Mouse (Mus musculus) neural tube, embryonic 11.5 days (tissue): ENCODE results near the gene Accsl. TPM values are rescaled to one million over a fixed set of nuclear protein-coding genes. Genes with fewer than 3 reads are reported as not detected.

Source experiments
- ATAC-seq: fragments of 200-750 bp; cut with Nextera tagmentation; 2 replicates; pipeline ENCODE4 v1.8.0; 2017; ENCODE audit warnings: moderate number of reproducible peaks, mild to moderate bottlenecking, moderate TSS enrichment, moderate library complexity; ENCODE audit not compliant: insufficient read depth, low FRiP score, low TSS enrichment
- DNase-seq: peaks from one replicate; pipeline ENCODE4 v3.0.0-alpha.2; 2015; ENCODE audit warnings: low spot score
- H3K27ac ChIP-seq: fragments of 300-500 bp; sonication (generic); 2 replicates; pipeline ENCODE4 v1.5.1; 2014; ENCODE audit warnings: low read depth, mild to moderate bottlenecking, low read length
- H3K27me3 ChIP-seq: fragments of 300-500 bp; sonication (generic); 2 replicates; pipeline ENCODE4 v1.6.1; 2014; ENCODE audit warnings: mild to moderate bottlenecking, low read length, mixed read lengths; ENCODE audit not compliant: control insufficient read depth, insufficient read depth
- H3K36me3 ChIP-seq: fragments of 300-500 bp; sonication (generic); 2 replicates; pipeline ENCODE4 v1.6.1; 2014; ENCODE audit warnings: mild to moderate bottlenecking, low read length, moderate library complexity, mixed read lengths; ENCODE audit not compliant: control insufficient read depth, insufficient read depth
- H3K4me1 ChIP-seq: fragments of 300-500 bp; sonication (generic); 2 replicates; pipeline ENCODE4 v1.6.1; 2014; ENCODE audit warnings: low read length, mixed read lengths; ENCODE audit not compliant: control insufficient read depth, insufficient read depth
- H3K4me2 ChIP-seq: fragments of 300-500 bp; sonication (generic); 2 replicates; pipeline ENCODE4 v1.6.1; 2014; ENCODE audit warnings: low read depth, mild to moderate bottlenecking, moderate library complexity
- H3K4me3 ChIP-seq: fragments of 300-500 bp; sonication (generic); 2 replicates; pipeline ENCODE4 v1.5.1; 2014; ENCODE audit warnings: low read depth, low read length
- H3K9ac ChIP-seq: fragments of 300-500 bp; sonication (generic); 2 replicates; pipeline ENCODE4 v1.6.1; 2014; ENCODE audit warnings: mild to moderate bottlenecking, low read length
- H3K9me3 ChIP-seq: fragments of 300-500 bp; sonication (generic); 2 replicates; pipeline ENCODE4 v1.6.1; 2016; ENCODE audit warnings: low read length; ENCODE audit not compliant: control insufficient read depth
- WGBS: fragments of 180-500 bp; shearing (Covaris S2); extraction: QIAGEN DNeasy Blood & Tissue Kit; methylation state at CpG from one replicate; pipeline ENCODE4 v1.1.7; 2014; 5-methylcytosine and 5-hydroxymethylcytosine counted together
- polyA plus RNA-seq: library from polyadenylated mRNA; unstranded; fragments of >200 nt; fragmentation: Nextera tagmentation; extraction: Ambion mirVana; gene quantifications from 2 replicates; pipeline ENCODE4 v1.2.1, GENCODE M21; 2014

The Accsl gene
- polyA plus RNA-seq, 1 experiment from 2014 or later: not detected

- Histone ChIP-seq H3K27me3 (no peaks in the 10 kb centered on the region), H3K9me3 (no peaks in the 10 kb centered on the region), H3K4me3 (no peak overlapping the region), H3K4me1 (peaks cover 4% of the 10 kb centered on the region; the same call in 1 of the 2 replicates), H3K4me2 (no peak overlapping the region), H3K9ac (no peak overlapping the region), H3K27ac (no peak overlapping the region), H3K36me3 (no peaks in the 10 kb centered on the region)
- ATAC-seq (no peak), DNase-seq (no peak)
- 87% methylated on average over 4 of the region's 4 CpGs for WGBS
These were observed 2.5 kb upstream of the Accsl start for GRCm38 (mm10) chr2:93871411-93871925.

- no peak overlapping the region for H3K4me3 ChIP-seq
- peaks cover 4% of the 10 kb centered on the region; the same call in 1 of the 2 replicates for H3K4me1 ChIP-seq
- no peak overlapping the region for H3K9ac ChIP-seq
- H3K27me3 ChIP-seq: no peaks in the 10 kb centered on the region
- DNase-seq: peak; percentile 71
- H3K27ac ChIP-seq: no peak overlapping the region
- H3K36me3 ChIP-seq: no peaks in the 10 kb centered on the region
- no peaks in the 10 kb centered on the region for H3K9me3 ChIP-seq
- WGBS: 43% methylated on average over 4 of the region's 4 CpGs
- no peak overlapping the region for H3K4me2 ChIP-seq
- ATAC-seq: peak; percentile 70; the same call in 1 of the 2 replicates
These were observed 1.9 kb upstream of the Accsl start for GRCm38 (mm10) chr2:93870842-93871241.

GRCm38 (mm10) chr2:93868566-93868965 lies 391 bp downstream of the Accsl start:
- Histone ChIP-seq H3K36me3 (no peaks in the 10 kb centered on the region), H3K4me1 (peaks cover 2% of the 10 kb centered on the region; the same call in 1 of the 2 replicates), H3K4me3 (no peak overlapping the region), H3K9ac (no peak overlapping the region), H3K9me3 (no peaks in the 10 kb centered on the region), H3K27me3 (no peaks in the 10 kb centered on the region), H3K4me2 (no peak overlapping the region), H3K27ac (no peak overlapping the region)
- ATAC-seq (no peak), DNase-seq (no peak)
- WGBS: 86% methylated on average over 11 of the region's 11 CpGs

- WGBS: 66% methylated on average over 4 of the region's 4 CpGs
- H3K4me2 ChIP-seq: no peak overlapping the region
- no peaks in the 10 kb centered on the region for H3K36me3 ChIP-seq
- H3K27me3 ChIP-seq: no peaks in the 10 kb centered on the region
- H3K4me3 ChIP-seq: no peak overlapping the region
- ATAC-seq: no peak
- no peaks in the 10 kb centered on the region for H3K4me1 ChIP-seq
- H3K27ac ChIP-seq: no peak overlapping the region
- H3K9ac ChIP-seq: no peak overlapping the region
- no peaks in the 10 kb centered on the region for H3K9me3 ChIP-seq
- no peak for DNase-seq
These were observed 5.7 kb downstream of the Accsl start for GRCm38 (mm10) chr2:93863229-93863628.

- 74% methylated on average over 12 of the region's 12 CpGs for WGBS
- Histone ChIP-seq H3K9ac (no peak overlapping the region), H3K9me3 (no peaks in the 10 kb centered on the region), H3K4me3 (no peak overlapping the region), H3K36me3 (no peaks in the 10 kb centered on the region), H3K27ac (no peak overlapping the region), H3K4me2 (no peak overlapping the region), H3K27me3 (no peaks in the 10 kb centered on the region), H3K4me1 (no peaks in the 10 kb centered on the region)
- DNase-seq (no peak), ATAC-seq (no peak)
These were observed 10.1 kb downstream of the Accsl start for GRCm38 (mm10) chr2:93858845-93859244.

- peaks cover 5% of the 10 kb centered on the region; the same call in 1 of the 2 replicates for H3K4me1 ChIP-seq
- ATAC-seq (no peak), DNase-seq (no peak)
- WGBS: 94% methylated on average over 1 of the region's 1 CpGs
- no peaks in the 10 kb centered on the region for H3K36me3 ChIP-seq
- no peak overlapping the region for H3K9ac ChIP-seq
- H3K9me3 ChIP-seq: no peaks in the 10 kb centered on the region
- no peak overlapping the region for H3K27ac ChIP-seq
- no peaks in the 10 kb centered on the region for H3K27me3 ChIP-seq
- no peak overlapping the region for H3K4me3 ChIP-seq
- no peak overlapping the region for H3K4me2 ChIP-seq
These were observed 17.7 kb downstream of the Accsl start for GRCm38 (mm10) chr2:93851303-93851702.

GRCm38 (mm10) chr2:93850317-93850944 lies 18.5 kb downstream of the Accsl start:
- 54% methylated on average over 13 of the region's 13 CpGs for WGBS
- Histone ChIP-seq H3K9ac (no peak overlapping the region), H3K4me3 (no peak overlapping the region), H3K27me3 (no peaks in the 10 kb centered on the region), H3K4me1 (peaks cover 5% of the 10 kb centered on the region; the same call in 1 of the 2 replicates), H3K27ac (no peak overlapping the region), H3K4me2 (peak overlapping the region; percentile 72), H3K36me3 (no peaks in the 10 kb centered on the region), H3K9me3 (no peaks in the 10 kb centered on the region)
- ATAC-seq (no peak), DNase-seq (no peak)

GRCm38 (mm10) chr2:93849505-93850089 lies 19.4 kb downstream of the Accsl start, which contains the start of gene Accs:
Gene Accs (minus strand): TSS chr2:93849943.
- DNase-seq (peak; percentile 84), ATAC-seq (peak; percentile 82)
- H3K4me2 ChIP-seq: peak within 1 kb of the TSS; percentile 72
- H3K27me3 ChIP-seq: no peaks in the 10 kb centered on the region
- H3K4me3 ChIP-seq: peak within 1 kb of the TSS; percentile 61
- under 1% methylated on average over 28 of the region's 28 CpGs for whole genome bisulfite sequencing
- H3K4me1 ChIP-seq: peaks cover 5% of the 10 kb centered on the region; the same call in 1 of the 2 replicates
- peak within 1 kb of the TSS; percentile 78 for H3K27ac ChIP-seq
- H3K9me3 ChIP-seq: no peaks in the 10 kb centered on the region
- no peaks in the 10 kb centered on the region for H3K36me3 ChIP-seq
- H3K9ac ChIP-seq: peak within 1 kb of the TSS; percentile 88

GRCm38 (mm10) chr2:93841349-93841748 lies 27.6 kb downstream of the Accsl start:
- 95% methylated on average over 3 of the region's 3 CpGs for WGBS
- no peaks in the 10 kb centered on the region for H3K4me1 ChIP-seq
- no peak overlapping the region for H3K27ac ChIP-seq
- H3K9ac ChIP-seq: no peak overlapping the region
- no peak overlapping the region for H3K4me2 ChIP-seq
- no peaks in the 10 kb centered on the region for H3K9me3 ChIP-seq
- H3K27me3 ChIP-seq: no peaks in the 10 kb centered on the region
- DNase-seq: no peak
- no peak for ATAC-seq
- H3K4me3 ChIP-seq: no peak overlapping the region
- H3K36me3 ChIP-seq: peaks cover 6% of the 10 kb centered on the region
